Mouse (Mus musculus): ENCODE data around the gene Rbm8a2. TPM values are rescaled to one million over a fixed set of nuclear protein-coding genes. Genes with fewer than 3 reads are reported as not detected.
"Not testable (repeated sequence)": the region's sequence is repeated elsewhere in the genome, so short reads cannot be mapped to it uniquely, and the experiment has no call there.

The Rbm8a2 gene
- 0.40 and 0.76 TPM in 2 replicates for polyA plus RNA-seq (2014; fragmentation: Nextera tagmentation; extraction: Ambion mirVana)

GRCm38 (mm10) chr1:175979014-175979413 is at the start of gene Rbm8a2:
Gene Rbm8a2 (minus strand): TSS chr1:175979114.
- H3K9me3 ChIP-seq (ENCODE audit: control insufficient read depth, low read length); H3K4me3 ChIP-seq (ENCODE audit: low read depth, low read length); H3K9ac ChIP-seq (replicated peaks; ENCODE audit: low read depth, low read length); H3K4me1 ChIP-seq (ENCODE audit: control insufficient read depth, insufficient read depth, low read length); H3K27ac ChIP-seq (ENCODE audit: low read depth, low read length); H3K27me3 ChIP-seq (ENCODE audit: control insufficient read depth, insufficient read depth, low read length); H3K36me3 ChIP-seq (ENCODE audit: control insufficient read depth, insufficient read depth, low read length); H3K4me2 ChIP-seq (ENCODE audit: low read depth, low read length); ATAC-seq (ENCODE audit: low read depth): not testable (repeated sequence)
- WGBS = 99% methylated on average over 7 of the region's 7 CpGs

- Histone ChIP-seq H3K4me2 (ENCODE audit: low read depth, low read length) (no peak overlapping the region), H3K4me3 (ENCODE audit: low read depth, low read length) (no peak overlapping the region), H3K9me3 (ENCODE audit: control insufficient read depth, low read length) (no peaks in the 10 kb centered on the region), H3K27me3 (ENCODE audit: control insufficient read depth, insufficient read depth, low read length) (no peaks in the 10 kb centered on the region), H3K36me3 (ENCODE audit: control insufficient read depth, insufficient read depth, low read length) (no peaks in the 10 kb centered on the region), H3K4me1 (ENCODE audit: control insufficient read depth, insufficient read depth, low read length) (no peaks in the 10 kb centered on the region), H3K27ac (ENCODE audit: low read depth, low read length) (no peak overlapping the region), H3K9ac (replicated peaks; ENCODE audit: low read depth, low read length) (no peak overlapping the region)
- ATAC-seq (ENCODE audit: low read depth) = no peak
- 67% methylated on average over 3 of the region's 3 CpGs for WGBS
These were observed 49.5 kb upstream of the Rbm8a2 start for GRCm38 (mm10) chr1:176028397-176028796.

GRCm38 (mm10) chr1:176024501-176024900 is 45.6 kb upstream of the Rbm8a2 start:
- no peaks in the 10 kb centered on the region for H3K9me3 ChIP-seq (ENCODE audit: control insufficient read depth, low read length)
- no peak overlapping the region for H3K9ac ChIP-seq (replicated peaks; ENCODE audit: low read depth, low read length)
- no peak overlapping the region for H3K4me3 ChIP-seq (ENCODE audit: low read depth, low read length)
- no peaks in the 10 kb centered on the region for H3K4me1 ChIP-seq (ENCODE audit: control insufficient read depth, insufficient read depth, low read length)
- no peak overlapping the region for H3K27ac ChIP-seq (ENCODE audit: low read depth, low read length)
- H3K27me3 ChIP-seq (ENCODE audit: control insufficient read depth, insufficient read depth, low read length) = no peaks in the 10 kb centered on the region
- H3K36me3 ChIP-seq (ENCODE audit: control insufficient read depth, insufficient read depth, low read length) = no peaks in the 10 kb centered on the region
- H3K4me2 ChIP-seq (ENCODE audit: low read depth, low read length) = no peak overlapping the region
- no peak; the same call in 1 of the 2 replicates for ATAC-seq (ENCODE audit: low read depth)
- 39% methylated on average over 1 of the region's 1 CpGs for WGBS

GRCm38 (mm10) chr1:176018523-176018922 is 39.6 kb upstream of the Rbm8a2 start:
- Histone ChIP-seq H3K36me3 (ENCODE audit: control insufficient read depth, insufficient read depth, low read length) (no peaks in the 10 kb centered on the region), H3K4me2 (ENCODE audit: low read depth, low read length) (no peak overlapping the region), H3K27ac (ENCODE audit: low read depth, low read length) (no peak overlapping the region), H3K27me3 (ENCODE audit: control insufficient read depth, insufficient read depth, low read length) (no peaks in the 10 kb centered on the region), H3K4me1 (ENCODE audit: control insufficient read depth, insufficient read depth, low read length) (peaks cover 6% of the 10 kb centered on the region; the same call in 1 of the 2 replicates), H3K9me3 (ENCODE audit: control insufficient read depth, low read length) (no peaks in the 10 kb centered on the region), H3K4me3 (ENCODE audit: low read depth, low read length) (no peak overlapping the region), H3K9ac (replicated peaks; ENCODE audit: low read depth, low read length) (no peak overlapping the region)
- ATAC-seq (ENCODE audit: low read depth) = peak; percentile 82
- WGBS = 49% methylated on average over 3 of the region's 3 CpGs

GRCm38 (mm10) chr1:176016076-176016475 is 37.2 kb upstream of the Rbm8a2 start:
- WGBS = 12% methylated on average over 3 of the region's 3 CpGs
- H3K36me3 ChIP-seq (ENCODE audit: control insufficient read depth, insufficient read depth, low read length) = no peaks in the 10 kb centered on the region
- ATAC-seq (ENCODE audit: low read depth) = peak; percentile 66; the same call in 1 of the 2 replicates

GRCm38 (mm10) chr1:176013497-176014268 is 34.8 kb upstream of the Rbm8a2 start:
- H3K9me3 ChIP-seq (ENCODE audit: control insufficient read depth, low read length) = no peaks in the 10 kb centered on the region
- no peak overlapping the region for H3K27ac ChIP-seq (ENCODE audit: low read depth, low read length)
- H3K4me3 ChIP-seq (ENCODE audit: low read depth, low read length) = no peak overlapping the region
- no peak overlapping the region for H3K4me2 ChIP-seq (ENCODE audit: low read depth, low read length)
- WGBS = 8% methylated on average over 3 of the region's 3 CpGs
- ATAC-seq (ENCODE audit: low read depth) = no peak
- H3K4me1 ChIP-seq (ENCODE audit: control insufficient read depth, insufficient read depth, low read length) = peaks cover 6% of the 10 kb centered on the region; the same call in 1 of the 2 replicates
- no peaks in the 10 kb centered on the region for H3K36me3 ChIP-seq (ENCODE audit: control insufficient read depth, insufficient read depth, low read length)
- no peaks in the 10 kb centered on the region for H3K27me3 ChIP-seq (ENCODE audit: control insufficient read depth, insufficient read depth, low read length)
- no peak overlapping the region for H3K9ac ChIP-seq (replicated peaks; ENCODE audit: low read depth, low read length)

More at GRCm38 (mm10) chr1:176016076-176016475, 37.2 kb upstream of the Rbm8a2 start:
- Histone ChIP-seq H3K4me3 (ENCODE audit: low read depth, low read length) (no peak overlapping the region), H3K4me2 (ENCODE audit: low read depth, low read length) (no peak overlapping the region), H3K4me1 (ENCODE audit: control insufficient read depth, insufficient read depth, low read length) (peaks cover 6% of the 10 kb centered on the region; the same call in 1 of the 2 replicates), H3K27ac (ENCODE audit: low read depth, low read length) (no peak overlapping the region), H3K27me3 (ENCODE audit: control insufficient read depth, insufficient read depth, low read length) (no peaks in the 10 kb centered on the region), H3K9ac (replicated peaks; ENCODE audit: low read depth, low read length) (no peak overlapping the region), H3K9me3 (ENCODE audit: control insufficient read depth, low read length) (no peaks in the 10 kb centered on the region)

- peaks cover 3% of the 10 kb centered on the region; the same call in 1 of the 2 replicates for H3K4me1 ChIP-seq (ENCODE audit: control insufficient read depth, insufficient read depth, low read length)
- H3K27ac ChIP-seq (ENCODE audit: low read depth, low read length) = no peak overlapping the region
- no peak for ATAC-seq (ENCODE audit: low read depth)
- no peaks in the 10 kb centered on the region for H3K36me3 ChIP-seq (ENCODE audit: control insufficient read depth, insufficient read depth, low read length)
- H3K4me2 ChIP-seq (ENCODE audit: low read depth, low read length) = no peak overlapping the region
- no peak overlapping the region for H3K9ac ChIP-seq (replicated peaks; ENCODE audit: low read depth, low read length)
- no peaks in the 10 kb centered on the region for H3K27me3 ChIP-seq (ENCODE audit: control insufficient read depth, insufficient read depth, low read length)
- H3K4me3 ChIP-seq (ENCODE audit: low read depth, low read length) = no peak overlapping the region
- H3K9me3 ChIP-seq (ENCODE audit: control insufficient read depth, low read length) = no peaks in the 10 kb centered on the region
These were observed 32.6 kb upstream of the Rbm8a2 start for GRCm38 (mm10) chr1:176011535-176011934.

- Histone ChIP-seq H3K9ac (replicated peaks; ENCODE audit: low read depth, low read length) (no peak overlapping the region), H3K4me2 (ENCODE audit: low read depth, low read length) (no peak overlapping the region), H3K27ac (ENCODE audit: low read depth, low read length) (no peak overlapping the region), H3K27me3 (ENCODE audit: control insufficient read depth, insufficient read depth, low read length) (no peaks in the 10 kb centered on the region), H3K4me3 (ENCODE audit: low read depth, low read length) (no peak overlapping the region), H3K36me3 (ENCODE audit: control insufficient read depth, insufficient read depth, low read length) (no peaks in the 10 kb centered on the region), H3K9me3 (ENCODE audit: control insufficient read depth, low read length) (no peaks in the 10 kb centered on the region), H3K4me1 (ENCODE audit: control insufficient read depth, insufficient read depth, low read length) (peaks cover 3% of the 10 kb centered on the region; the same call in 1 of the 2 replicates)
- ATAC-seq (ENCODE audit: low read depth) = no peak
These were observed 32.2 kb upstream of the Rbm8a2 start for GRCm38 (mm10) chr1:176011072-176011471.

GRCm38 (mm10) chr1:176008411-176008810 is 29.5 kb upstream of the Rbm8a2 start:
- H3K27me3 ChIP-seq (ENCODE audit: control insufficient read depth, insufficient read depth, low read length) = no peaks in the 10 kb centered on the region
- ATAC-seq (ENCODE audit: low read depth) = no peak
- H3K9me3 ChIP-seq (ENCODE audit: control insufficient read depth, low read length) = no peaks in the 10 kb centered on the region
- no peak overlapping the region for H3K27ac ChIP-seq (ENCODE audit: low read depth, low read length)
- H3K4me3 ChIP-seq (ENCODE audit: low read depth, low read length) = no peak overlapping the region
- no peak overlapping the region for H3K4me2 ChIP-seq (ENCODE audit: low read depth, low read length)
- no peaks in the 10 kb centered on the region for H3K4me1 ChIP-seq (ENCODE audit: control insufficient read depth, insufficient read depth, low read length)
- no peaks in the 10 kb centered on the region for H3K36me3 ChIP-seq (ENCODE audit: control insufficient read depth, insufficient read depth, low read length)
- no peak overlapping the region for H3K9ac ChIP-seq (replicated peaks; ENCODE audit: low read depth, low read length)
- 87% methylated on average over 2 of the region's 2 CpGs for WGBS

Measured in neural tube, embryonic 14.5 days (tissue).